16 mouse cellular contexts compared by ENCODE assay signal in genomic region chr3:85442781-85443180, GRCm38 (mm10).
"Had no signal": no experiment of that assay in that cellular context is flagged by ENCODE, and none has a peak within 500 bp of the region (broad histone marks: within the 10 kb centered on the region; RNA-seq: fewer than 3 reads in every experiment).

No protein-coding gene starts in this region.

- ATAC-seq: hindbrain, postnatal 0 days; intestine, embryonic 16.5 days; liver, embryonic 12.5 days had no signal

- DNase-seq: gastrocnemius, adult 2 months; gastrocnemius, postnatal 10 days; gastrocnemius, postnatal 25 days; heart, adult 18-20 months; heart, postnatal 10 days; heart, postnatal 4 days; kidney, adult 11 months; kidney, adult 2 months; kidney, adult 9 months; kidney, postnatal 14 days; kidney, postnatal 36 days; layer of hippocampus, adult 9-11 months; layer of hippocampus, postnatal 36 days had no signal
